Mouse (Mus musculus) gastrocnemius, postnatal 25 days (tissue): ENCODE data around the gene Gm10376. TPM values are rescaled to one million over a fixed set of nuclear protein-coding genes. Genes with fewer than 3 reads are reported as not detected.
"Not testable (repeated sequence)": the region's sequence is repeated elsewhere in the genome, so short reads cannot be mapped to it uniquely, and the experiment has no call there.

Experiments
- DNase-seq: peaks from one replicate; pipeline ENCODE4 v3.0.0; 2022
- long read RNA-seq, 2 experiments: library from polyadenylated mRNA; stranded (forward); transcript quantifications; one replicate each; pipeline ENCODE4 v2.0.0; 2021
- total RNA-seq, 2 experiments: library from RNA; stranded (reverse); gene quantifications; 1 replicate in 1 of 2; 2 replicates in 1 of 2; pipeline ENCODE4 v1.2.3; 2021

The Gm10376 gene
- not detected for total RNA-seq
- long read RNA-seq, experiment 1, result 0 reads
- long read RNA-seq, experiment 2, result 0 reads

- DNase-seq, result not testable (repeated sequence)
These were observed at the start of gene Gm10376 for GRCm38 (mm10) chr14:43015528-43015927. Gm10376 (minus strand) TSS chr14:43015628.

GRCm38 (mm10) chr14:43060179-43060578 is 44.8 kb upstream of the Gm10376 start:
- DNase-seq, result not testable (repeated sequence)

DNA sequence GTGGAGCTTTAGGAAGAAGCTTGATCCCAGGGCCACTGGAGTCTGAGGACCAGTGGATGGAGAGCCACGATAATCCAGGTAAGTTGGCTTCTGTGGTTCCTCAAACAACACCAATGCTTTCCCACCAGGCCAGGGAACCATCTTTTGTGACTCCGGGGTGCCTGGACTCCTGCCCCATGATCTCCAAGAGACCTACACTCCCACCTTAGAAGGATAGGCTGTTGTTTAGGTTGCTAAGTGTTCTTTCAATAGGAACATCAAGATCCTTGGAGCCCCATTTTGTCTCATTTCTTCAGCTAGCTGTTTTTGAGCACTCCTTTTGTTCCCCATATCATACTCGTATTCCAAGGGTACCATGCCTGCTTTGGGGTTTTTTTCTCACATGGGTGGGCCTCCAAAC is 42.6 kb upstream of the Gm10376 start:
- not testable (repeated sequence) for DNase-seq

- not testable (repeated sequence) for DNase-seq
These were observed 21.9 kb downstream of the Gm10376 start, which contains the start of gene Gm8082 for GRCm38 (mm10) chr14:42993524-42993923. Gm8082 (minus strand) TSS chr14:42993624.

Other genes with a start within 250 kb of the Gm10376 start
- gene Gm3015, start 246.8 kb downstream of the Gm10376 start, total RNA-seq, result not detected
- gene Gm10377, start 217.6 kb downstream of the Gm10376 start, total RNA-seq, result not detected
- not detected for gene Gm21977, start 162.2 kb downstream of the Gm10376 start, total RNA-seq
- gene Gm8082, start 22.0 kb downstream of the Gm10376 start, total RNA-seq, result not detected
- gene Gm8094, start 61.0 kb upstream of the Gm10376 start, total RNA-seq, result not detected
- not detected for gene Gm8104, start 85.0 kb upstream of the Gm10376 start, total RNA-seq
- not detected for gene Gm7233, start 164.2 kb upstream of the Gm10376 start, total RNA-seq
- not detected for gene Gm8122, start 219.7 kb upstream of the Gm10376 start, total RNA-seq
- gene Gm8126, start 243.0 kb upstream of the Gm10376 start, total RNA-seq, result not detected